Mouse (Mus musculus) cerebellum, adult 11-12 months (tissue): ENCODE data around the gene Pofut2.
A peak's percentile ranks its signal among the peaks of the same experiment; 100 is the strongest.

Experiments
- DNase-seq: peaks from one replicate; pipeline ENCODE4 v3.0.0; 2022

The Pofut2 gene

DNA sequence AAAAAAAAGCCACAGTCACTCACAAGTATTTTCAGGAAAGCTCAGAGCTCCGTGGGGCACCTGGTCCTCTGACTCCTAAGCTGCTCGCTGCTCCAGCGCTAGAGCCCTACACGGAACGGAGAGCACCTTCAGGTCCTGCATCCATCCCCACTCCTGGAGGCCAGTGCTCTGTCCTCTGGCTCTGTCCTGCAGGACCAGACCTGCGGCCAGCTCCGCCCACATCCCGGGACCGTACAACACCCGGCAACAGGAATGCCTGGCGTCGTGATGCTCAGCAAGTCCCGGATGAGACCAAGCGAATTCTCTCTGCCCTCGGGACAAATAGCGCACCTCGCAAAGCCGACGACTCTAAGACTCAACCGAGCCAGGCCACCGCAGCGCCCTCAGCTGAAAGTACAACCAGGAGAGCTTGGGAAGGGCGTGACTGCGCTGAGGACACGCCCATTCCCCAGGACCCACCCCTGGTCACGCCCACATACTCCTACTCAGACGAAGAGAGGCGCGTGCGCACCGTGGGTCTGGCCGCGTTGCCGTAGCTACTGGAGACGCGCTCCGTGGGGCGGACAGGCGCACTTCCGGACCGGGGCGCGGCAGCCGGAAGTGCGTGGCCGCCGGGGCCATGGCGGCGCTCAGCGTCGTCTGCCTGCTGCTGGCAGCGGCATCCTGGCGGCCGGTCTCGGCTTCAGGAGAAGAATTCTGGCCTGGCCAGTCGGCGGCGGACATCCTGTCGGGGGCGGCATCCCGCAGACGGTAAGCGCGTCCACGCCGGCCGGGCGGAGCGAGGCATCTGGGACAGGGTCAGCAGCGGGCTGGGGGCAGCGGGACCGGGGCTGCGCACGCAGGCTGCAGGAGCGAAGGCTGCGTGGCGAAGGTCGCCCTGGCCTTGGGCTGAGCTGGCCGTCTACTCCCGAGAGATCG is at the start of gene Pofut2:
Pofut2 (plus strand) TSS at position 515 of the 918 bp plus-strand sequence.
- DNase-seq: peak; percentile 96

DNA sequence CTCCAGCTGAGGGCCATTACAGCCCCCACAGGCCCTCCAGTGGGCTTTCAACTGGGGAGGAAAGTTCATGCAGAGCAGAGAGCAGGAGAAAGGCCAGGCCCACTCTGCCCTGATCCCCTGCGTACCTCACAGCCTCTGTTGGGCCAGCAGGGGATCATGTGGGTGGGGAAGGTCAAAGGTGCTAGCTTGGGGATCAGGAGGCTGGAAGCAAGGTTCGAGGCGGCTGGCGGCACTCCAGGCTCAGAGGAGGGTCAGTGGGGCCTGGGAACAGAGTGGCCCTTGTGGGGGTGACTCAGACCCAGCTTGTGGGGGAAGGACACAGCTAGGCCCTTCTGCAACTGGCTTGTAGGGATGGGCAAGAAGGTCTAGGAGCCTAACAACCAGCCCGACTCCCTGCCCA is 49.8 kb upstream of the Pofut2 start:
- no peak for DNase-seq

DNA sequence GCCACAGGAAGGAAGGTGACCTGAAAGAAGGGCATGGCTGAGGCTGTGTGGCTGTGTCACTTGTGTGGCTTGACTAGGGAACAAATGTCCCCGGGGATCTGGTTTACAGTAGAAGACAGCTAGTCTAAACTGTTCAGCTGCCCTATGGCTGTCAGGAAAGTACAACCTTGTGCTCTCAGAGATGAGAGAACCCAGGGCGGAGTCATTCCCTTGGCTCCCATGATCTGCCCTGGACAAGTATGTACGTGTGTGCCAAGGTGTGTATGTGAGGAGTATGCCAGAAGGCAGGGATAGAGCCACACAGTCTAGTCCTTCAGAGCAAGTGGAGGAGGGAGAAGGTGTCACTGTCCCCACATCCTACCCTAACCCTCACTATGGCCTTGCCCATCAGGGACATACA is 48.4 kb upstream of the Pofut2 start:
- no peak for DNase-seq

DNA sequence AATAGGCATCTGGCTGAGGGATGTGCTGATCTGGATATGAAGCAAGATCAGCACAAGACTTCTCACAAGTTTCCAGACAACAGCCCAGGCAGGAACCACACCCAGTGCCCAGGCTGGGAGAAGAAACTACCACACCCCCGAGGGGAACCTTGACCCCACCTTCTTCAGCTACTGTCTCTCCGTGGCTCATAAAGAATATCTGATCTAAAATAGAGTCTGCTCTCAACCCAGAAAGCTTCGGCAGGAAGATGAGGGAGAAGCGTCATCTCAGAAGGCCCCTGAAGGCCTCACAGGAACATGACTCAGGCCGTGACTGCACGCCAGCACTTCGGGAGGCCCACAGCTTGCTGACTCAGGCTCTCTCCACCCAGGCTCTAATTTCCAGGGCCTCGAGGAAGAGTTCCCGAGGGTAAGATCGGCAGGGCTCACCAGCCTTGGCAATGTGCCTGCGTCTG is 47.9 kb upstream of the Pofut2 start:
- no peak for DNase-seq

DNA sequence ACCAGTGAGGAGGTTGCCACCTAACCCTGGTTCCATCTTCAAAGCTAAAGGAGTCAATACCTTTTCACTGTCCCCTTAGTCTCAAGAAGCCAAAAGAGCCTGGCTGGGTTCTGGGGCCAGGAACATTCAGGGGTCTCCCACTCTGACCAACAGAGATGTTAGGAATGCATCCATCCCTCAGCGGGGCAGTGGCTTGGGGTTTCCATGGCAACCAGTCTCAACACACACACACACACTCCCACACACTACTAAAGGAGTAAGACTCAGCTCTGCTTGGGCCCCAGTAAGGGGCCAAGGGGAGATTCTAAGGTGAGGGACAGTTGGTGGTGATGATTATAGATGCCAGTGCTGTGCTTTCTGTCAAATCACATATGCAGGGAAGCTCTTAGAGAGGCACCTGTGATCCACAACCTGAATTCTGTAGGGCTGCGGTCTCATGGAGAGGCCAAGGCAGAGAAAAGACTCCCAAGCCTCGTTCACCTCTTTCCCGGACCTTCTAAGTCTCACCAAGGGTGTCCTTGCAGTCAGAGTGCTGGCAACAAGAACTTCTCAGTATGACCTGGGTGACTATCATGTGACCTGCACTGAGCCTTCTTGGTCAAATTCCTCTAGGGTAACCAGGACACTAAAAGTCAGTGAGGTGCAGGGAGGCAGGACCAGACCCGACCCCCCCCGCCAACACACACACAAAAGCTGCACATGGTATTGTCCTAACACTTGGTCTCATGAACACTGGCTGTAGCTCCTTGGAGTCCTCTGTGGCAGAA is 46.5 kb upstream of the Pofut2 start:
- no peak for DNase-seq

DNA sequence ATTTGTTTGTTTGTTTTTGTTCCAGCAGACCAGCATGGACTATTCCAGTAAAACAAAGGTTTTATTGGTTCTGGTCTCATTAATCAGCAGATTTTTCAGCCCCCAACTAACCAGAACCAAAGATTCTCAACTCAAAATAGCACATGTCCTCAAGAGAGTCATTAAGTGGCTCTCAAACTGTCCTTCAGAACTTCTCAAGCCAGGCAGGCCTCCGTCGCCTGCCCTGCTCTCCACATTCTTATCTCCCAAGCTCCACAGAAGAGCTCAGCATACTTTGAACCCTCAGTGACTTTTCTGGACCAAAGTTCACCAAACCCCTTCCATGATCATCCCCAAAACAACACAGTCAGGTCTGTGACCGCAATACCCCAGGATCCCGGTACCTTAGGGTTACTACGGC is 45.5 kb upstream of the Pofut2 start:
- DNase-seq: no peak

DNA sequence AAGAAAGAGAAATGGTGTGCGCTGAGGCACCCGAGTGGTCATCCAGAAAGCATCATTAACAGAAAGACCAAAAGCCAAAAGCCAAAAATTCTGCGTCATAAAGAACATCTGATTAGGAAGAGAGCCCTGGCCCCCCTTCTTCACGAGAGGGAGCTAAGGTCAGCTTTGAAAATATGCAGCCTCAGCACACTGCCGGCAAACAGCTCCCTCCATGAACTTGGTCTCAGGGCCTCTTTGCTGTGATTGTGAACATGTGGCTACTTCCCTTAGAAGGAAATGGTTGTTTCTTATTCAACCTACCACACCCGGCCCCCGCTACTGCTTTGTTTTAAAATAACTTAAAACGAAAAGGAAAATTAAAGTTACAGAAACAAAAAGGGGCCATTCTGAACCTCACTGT is 44.4 kb upstream of the Pofut2 start:
- no peak for DNase-seq

DNA sequence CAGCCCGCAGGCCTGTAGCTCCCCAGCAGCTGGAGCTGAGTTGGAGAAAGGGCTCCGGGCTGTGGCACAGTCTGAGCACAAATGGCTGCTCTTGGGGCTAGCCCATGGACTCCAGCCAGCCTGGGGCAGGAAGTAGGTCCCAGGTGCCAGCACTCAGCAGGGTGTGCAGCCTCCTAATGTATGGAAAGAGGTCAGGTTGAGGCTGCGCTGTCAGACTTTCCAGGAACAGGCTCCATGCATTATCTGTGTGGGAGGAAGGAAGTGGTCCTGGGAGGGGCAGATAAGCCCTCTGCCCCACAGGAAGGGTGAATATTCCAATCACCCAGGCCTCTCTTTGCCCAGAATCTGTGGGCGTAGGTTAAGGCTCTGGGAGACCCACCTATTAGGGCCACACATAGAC is 43.4 kb upstream of the Pofut2 start:
- peak; percentile 6 for DNase-seq

DNA sequence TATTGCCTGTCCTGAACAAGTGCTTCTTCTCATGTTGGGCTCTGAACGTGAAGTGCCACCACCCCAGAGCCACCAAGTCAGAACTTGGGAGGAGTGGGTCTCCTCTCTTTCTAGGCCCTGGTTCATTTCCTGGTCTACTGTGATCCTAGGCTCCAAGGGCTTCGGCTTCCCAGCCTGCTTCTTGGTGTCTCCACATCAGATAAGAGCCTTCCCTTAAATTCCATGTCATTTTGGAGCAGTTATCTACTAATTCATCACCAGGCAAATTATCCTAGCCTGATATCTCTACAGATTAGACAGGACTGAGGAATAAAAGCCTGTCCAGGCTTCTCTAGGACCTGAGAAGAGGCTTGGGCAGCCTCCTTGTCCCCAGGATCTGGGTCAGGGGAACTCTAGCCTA is 42.7 kb upstream of the Pofut2 start:
- no peak for DNase-seq

DNA sequence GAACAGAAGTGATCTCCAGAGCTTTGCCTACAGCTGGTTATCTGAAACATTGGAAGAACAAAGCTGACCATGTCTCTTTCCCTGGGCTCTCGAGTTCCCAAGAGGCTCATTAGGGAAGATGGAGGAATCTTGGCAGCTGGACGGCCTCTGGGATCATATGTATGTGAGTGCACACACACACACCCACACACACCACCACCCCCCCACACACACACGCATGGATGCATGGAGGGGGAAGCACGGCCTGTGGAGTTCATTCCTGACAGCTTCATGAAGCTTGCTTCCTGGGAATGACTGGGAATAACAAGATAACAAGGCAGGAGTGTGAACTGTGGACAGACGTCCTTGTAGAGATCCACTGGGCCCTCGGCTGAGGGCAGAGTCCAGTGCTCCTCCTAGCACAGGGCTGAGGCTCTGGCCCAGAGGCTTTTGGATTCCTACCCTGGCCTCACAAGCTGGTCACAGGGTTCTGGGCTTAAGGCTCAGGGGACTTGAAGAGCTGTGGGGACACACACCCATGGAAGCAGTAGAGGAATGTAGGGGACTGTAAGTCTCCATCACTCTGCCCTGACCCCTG is 41.8 kb upstream of the Pofut2 start:
- no peak for DNase-seq

DNA sequence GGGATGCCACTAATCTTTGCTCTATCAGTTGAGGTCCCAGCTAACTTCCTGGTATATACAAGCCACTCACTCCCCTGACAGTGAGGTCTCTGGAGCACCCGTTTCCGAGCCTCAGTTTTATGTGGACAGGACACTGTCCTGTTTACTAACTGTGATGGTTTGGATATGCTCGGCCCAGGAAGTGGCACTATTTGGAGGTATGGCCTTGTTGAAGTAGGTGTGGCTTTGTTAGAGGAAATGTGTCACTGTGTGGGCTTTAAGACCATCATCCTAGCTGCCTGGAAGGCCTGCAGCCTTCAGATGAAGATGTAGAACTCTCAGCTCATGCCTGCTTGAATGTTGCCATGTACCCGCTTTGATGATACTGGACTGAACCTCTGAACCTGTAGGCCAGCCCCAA is 41.0 kb upstream of the Pofut2 start:
- no peak for DNase-seq

DNA sequence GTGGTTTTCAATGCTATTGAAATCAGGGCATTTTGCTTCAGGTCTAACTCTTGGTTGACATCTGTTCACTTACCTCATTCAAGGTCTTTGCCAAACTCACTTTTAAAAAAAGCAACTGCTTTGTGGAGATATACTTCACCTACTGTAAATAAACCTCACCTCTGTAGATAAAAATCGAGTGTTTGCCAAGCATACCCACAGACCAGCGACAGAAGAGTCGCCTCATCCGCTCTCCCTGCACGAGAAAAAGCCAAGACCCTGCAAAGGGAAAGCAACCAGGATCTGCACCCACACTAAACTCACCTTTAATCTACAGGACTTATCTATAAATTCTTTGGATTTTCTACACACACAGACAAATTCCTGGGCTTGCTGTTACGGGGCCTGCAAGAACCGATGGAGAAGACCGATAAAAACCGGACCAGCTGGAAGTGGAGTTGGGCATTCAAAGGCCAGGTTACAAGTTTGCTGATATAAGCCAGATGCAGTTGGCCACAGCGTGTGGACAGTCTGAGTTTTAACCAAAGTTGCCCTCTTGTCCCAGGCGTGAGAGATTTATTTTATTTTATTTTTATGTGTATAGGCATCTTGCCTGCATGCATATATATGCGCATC is 39.5 kb upstream of the Pofut2 start:
- no peak for DNase-seq

DNA sequence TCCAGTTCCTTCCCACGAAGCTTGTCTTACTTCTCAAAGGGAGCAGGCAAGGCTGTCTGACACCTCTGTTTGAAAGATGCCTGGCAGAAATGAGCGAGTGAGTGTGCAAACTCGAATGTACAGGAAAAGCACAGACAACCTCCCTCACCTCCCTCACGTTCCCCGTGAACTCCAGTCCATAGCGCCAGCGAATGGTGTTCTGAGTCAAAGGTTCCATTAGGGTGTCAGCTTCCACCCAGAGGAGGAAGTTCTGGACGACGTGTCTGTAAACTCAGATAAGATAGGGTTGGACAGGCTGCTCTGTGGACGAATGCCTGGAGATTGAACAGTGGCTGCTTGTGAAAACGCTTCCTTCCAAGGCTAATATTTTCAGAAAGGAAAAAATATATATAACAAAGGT is 37.9 kb upstream of the Pofut2 start:
- DNase-seq: no peak

DNA sequence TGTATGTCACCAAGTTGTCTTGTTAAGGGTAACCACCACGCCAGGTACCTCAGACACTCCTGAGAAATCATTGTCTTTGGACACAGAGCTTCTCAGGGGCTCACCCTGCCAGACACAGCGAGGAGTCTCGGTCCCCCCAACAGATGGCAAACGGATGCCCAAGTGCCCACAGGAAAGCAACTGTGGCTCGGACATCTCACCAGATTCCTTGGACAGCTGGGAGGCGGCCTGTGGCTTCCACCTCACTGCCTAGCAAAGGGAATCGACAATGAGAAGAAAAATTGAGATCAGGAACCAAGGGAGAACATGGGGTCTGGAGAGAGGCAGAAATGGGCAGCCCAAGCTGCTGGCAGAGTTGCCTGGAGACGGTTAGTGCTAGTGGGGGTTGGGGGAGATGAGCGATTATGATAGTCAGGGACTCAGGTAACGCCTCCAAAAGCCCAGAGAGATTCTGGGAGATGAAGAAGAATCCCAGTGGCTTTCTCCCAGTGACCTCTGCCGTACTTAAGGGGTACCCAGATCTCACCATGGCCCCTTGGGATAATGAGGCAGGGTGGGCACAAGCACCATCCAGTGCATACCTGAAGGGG is 36.0 kb upstream of the Pofut2 start:
- DNase-seq: no peak

DNA sequence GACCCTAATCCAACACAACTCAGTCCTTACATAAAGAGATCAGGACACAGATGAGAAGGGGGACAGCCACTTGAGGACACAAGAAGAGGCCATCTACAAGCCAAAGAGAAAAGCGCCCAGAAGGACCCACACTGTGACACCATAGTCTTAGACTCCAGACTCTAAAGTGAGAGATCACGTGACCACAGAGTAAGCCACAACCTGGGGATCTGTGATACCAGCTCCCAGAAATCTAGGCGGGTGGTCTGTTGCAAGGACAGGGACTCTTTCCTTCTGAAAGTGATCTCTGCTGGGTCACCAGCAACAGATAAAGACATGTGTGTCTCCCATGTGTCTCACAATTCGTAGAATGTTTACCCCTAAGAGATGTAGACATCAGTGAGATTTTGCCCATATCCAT is 34.6 kb upstream of the Pofut2 start:
- no peak for DNase-seq

DNA sequence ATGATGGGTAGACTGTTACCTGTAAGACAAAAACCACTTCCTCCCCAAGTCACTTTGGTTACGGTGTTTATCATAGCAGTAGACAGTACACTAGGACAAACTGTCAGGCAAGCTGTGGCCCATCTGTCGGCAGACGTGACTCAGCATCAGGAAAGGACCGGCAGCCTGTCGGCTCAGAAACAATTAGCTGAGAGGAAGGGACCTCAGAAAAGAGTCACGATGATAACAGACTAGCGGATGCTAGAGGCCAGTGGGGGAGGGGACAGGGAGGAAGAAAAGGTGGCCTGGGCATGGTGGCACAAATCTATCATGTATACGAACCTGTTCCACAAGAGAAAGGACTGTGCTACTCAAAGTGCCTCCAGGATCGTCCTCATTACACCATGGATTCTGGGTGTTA is 33.6 kb upstream of the Pofut2 start:
- no peak for DNase-seq

DNA sequence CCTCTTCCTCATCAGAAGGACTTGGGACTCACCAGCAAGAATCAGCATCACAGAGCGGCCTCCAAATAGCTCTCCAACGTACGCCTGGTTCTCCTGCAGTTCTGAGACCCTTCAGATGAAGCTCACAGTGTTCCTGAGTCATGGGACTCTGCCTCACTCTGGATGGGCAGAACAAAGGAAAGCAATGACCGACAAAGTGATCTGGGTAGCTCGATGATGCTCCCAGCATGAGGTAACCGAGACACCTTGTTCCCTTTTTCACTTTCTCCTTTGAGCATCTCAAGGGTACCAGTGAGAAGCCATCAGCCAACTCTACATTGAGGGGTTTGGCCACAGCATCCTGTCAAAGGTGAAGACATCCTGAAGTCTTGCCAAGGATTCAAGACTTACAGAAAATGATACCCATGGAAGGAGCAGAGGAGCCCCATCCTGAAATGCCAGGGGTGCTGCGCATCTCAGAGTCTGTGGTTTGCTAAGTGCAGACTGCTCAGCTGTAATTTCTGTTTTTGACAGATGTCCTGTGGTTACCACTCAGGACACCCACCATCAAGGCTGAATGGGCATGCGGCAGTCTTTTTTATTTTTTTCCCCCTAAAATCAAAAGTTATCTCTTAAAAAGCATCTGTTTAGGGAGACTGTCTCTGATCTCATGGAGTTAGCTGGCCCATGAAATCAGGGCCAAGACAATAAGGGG is 32.9 kb upstream of the Pofut2 start:
- DNase-seq: no peak

DNA sequence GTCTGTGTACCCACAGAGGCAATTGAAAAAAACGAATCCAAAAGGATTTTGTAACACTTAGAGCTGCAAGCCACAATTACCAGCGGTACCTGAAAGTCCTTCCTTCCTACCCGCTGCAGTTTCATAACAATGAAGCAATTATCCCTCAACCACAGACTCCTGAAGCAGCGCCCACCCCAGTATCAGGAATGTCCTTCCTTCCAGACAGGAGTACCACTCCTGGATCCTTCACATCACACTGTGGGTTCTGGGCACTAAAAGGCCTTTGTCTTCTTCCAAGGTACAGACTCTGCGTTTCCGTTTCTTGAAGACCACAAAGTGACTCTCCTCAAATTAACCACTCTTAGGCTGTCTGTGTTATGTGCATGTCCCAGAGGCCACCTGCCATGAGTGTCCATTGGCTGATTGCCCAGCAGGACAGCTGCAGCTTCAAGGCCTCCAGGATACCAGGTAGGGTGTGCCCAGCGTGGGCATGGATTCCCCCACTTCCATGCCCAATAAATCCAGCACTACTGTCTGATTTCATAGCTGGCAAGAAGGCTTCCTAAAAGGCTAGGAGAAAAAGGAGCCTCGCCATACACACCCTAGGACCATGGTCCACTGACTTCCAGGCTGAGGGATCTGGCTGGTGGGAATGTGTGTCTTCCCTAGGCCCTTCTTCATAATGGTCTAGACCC is 32.2 kb upstream of the Pofut2 start:
- no peak for DNase-seq

DNA sequence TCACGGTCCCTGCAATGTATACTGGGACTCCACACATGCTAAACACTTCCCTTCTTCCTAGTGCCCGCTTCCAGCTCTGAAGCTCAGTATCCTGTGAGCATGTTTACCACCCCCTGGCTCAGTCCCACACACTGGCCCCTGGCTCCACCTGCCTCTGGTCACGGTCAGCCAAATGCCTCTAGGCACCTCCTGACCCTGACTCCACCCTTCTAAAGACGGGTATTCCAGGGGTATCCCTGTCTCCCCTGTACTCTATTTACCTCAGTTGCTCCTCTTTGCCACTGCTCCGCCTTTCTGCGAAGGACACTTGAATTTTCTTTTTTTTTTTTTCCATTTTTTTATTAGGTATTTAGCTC is 31.7 kb upstream of the Pofut2 start:
- DNase-seq: no peak

DNA sequence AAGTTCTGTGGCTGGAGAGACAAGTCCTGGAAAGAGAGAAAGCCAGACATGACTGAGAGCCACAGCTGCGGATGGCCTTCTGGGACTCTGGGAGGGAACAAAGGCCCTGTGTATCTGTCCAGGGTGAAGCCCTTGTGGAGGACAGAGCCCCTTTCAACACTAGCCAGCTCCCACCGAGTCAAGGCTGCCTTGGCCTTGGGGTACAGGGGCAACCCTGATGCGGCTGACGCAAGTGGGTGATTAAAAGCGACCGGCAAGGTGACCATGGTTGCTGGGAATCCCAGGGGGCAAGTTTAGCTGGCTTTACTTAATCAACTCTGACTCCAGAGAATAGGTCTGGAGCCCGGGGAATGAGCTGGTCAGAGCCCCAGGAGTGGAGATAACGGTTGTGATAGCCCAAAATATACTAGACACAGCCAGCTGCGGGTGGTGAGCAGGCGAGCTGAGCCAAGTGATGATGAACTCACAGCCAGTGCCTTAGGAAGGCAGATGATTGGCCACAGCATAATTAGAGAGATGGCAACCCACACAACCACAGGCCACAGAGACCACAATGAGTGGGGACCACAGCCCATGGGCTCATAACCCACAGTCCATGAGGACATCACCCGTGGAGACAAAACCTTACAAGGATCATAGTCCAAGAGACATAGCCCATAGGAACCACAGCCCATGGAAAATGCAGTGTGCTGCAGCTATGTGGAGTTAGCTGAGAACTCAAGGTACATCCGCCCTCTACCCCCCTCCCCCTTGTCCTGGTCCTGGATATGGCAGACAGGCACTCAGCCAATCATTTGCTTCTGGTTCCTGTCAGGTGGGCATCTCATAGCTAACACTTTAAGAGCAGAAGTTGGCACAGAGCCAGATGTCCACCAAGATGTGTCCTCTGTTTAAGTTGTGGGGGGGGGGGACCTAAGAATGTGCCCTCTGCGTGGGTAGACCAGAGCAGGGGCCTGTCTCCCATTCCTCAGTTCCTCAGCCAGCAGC is 29.1 kb upstream of the Pofut2 start:
- DNase-seq: no peak
